Mouse (Mus musculus): ENCODE results near the gene Slc9a8. TPM values are rescaled to one million over a fixed set of nuclear protein-coding genes. Genes with fewer than 3 reads are reported as not detected.

Gene Slc9a8
- polyA plus RNA-seq, 1 experiment = 34.8 TPM

DNA sequence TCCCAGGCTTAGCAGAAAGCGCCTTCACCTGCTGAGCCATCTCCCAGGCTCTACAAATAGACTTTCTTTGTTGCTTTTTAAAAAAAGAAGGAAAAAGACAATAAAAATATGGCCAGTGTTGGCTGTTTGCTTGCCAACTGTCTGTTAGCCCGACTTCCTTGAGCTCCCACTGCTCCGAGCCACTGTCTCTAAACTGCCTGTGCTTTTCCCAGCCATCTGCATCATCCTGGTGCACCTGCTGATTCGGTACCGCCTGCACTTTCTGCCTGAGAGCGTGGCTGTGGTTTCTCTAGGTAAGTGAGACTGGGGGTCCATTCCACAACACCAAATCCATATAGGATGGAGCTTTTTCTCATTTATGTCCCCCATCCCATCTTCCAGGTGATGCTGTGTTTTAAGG, 13.1 kb downstream of the Slc9a8 start:
- Histone ChIP-seq H3K27me3 (ENCODE audit: control insufficient read depth, insufficient read depth, low read length) (no peaks in the 10 kb centered on the region), H3K36me3 (ENCODE audit: control insufficient read depth, insufficient read depth, low read length) (peaks cover 30% of the 10 kb centered on the region), H3K4me3 (ENCODE audit: low read depth, low read length) (no peak overlapping the region), H3K4me1 (ENCODE audit: control insufficient read depth, insufficient read depth, insufficient read length, low read length) (peaks cover 2% of the 10 kb centered on the region; the same call in 1 of the 2 replicates), H3K27ac (ENCODE audit: insufficient read depth, low read depth, low read length) (no peak overlapping the region)
- no peak for TF ChIP-seq POLR2A (IDR thresholded peaks at IDR 0.05; ENCODE audit: low read depth, low read length)
- no peak for TF ChIP-seq CTCF (IDR thresholded peaks at IDR 0.05; ENCODE audit: extremely low read depth, insufficient read length, insufficient replicate concordance, low read depth, low read length)
- 72% methylated on average over 6 of the region's 6 CpGs for WGBS

DNA sequence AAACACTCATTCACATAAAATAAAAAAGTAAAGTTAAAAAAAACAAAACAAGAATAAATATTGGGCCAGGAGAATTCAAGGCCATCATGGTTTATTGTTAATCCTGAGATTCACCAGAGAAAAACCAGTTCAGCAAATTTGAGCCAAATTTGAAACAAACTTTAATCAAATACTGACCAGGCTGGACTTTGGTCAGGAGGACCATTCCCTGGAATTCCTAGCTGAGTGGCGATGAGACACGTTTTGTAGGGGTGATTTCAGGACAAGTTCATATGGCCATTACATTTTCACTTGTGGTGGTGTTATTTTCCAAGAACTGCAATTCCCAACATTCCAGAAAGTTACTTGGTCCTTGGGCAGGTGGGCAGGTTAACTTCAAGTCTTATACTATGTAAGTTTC, 14.1 kb downstream of the Slc9a8 start:
- no peaks in the 10 kb centered on the region for H3K27me3 ChIP-seq (ENCODE audit: control insufficient read depth, insufficient read depth, low read length)
- TF ChIP-seq POLR2A (IDR thresholded peaks at IDR 0.05; ENCODE audit: low read depth, low read length) (no peak), CTCF (IDR thresholded peaks at IDR 0.05; ENCODE audit: extremely low read depth, insufficient read length, insufficient replicate concordance, low read depth, low read length) (no peak)
- H3K36me3 ChIP-seq (ENCODE audit: control insufficient read depth, insufficient read depth, low read length) = peaks cover 36% of the 10 kb centered on the region
- WGBS = 75% methylated on average over 2 of the region's 2 CpGs
- no peak overlapping the region for H3K4me3 ChIP-seq (ENCODE audit: low read depth, low read length)
- no peak overlapping the region for H3K27ac ChIP-seq (ENCODE audit: insufficient read depth, low read depth, low read length)
- H3K4me1 ChIP-seq (ENCODE audit: control insufficient read depth, insufficient read depth, insufficient read length, low read length) = peaks cover 2% of the 10 kb centered on the region; the same call in 1 of the 2 replicates

DNA sequence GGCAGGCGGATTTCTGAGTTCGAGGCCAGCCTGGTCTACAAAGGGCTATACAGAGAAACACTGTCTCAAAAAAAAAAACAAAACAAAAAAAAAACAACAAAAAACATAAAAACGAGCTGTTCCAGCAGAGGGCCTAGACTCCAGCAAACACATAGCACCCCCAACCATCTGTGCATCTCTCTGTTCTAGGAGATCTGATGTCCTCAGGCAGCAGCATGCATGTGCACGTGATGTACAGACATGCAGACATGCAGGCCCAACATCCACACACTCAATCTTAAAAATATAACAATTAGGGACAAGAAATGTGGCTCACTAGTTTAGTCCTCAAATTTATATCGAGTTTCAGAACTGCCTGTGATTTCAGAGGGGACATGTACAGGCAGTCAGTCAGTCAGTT, 14.9 kb downstream of the Slc9a8 start:
- WGBS = 89% methylated on average over 5 of the region's 5 CpGs
- TF ChIP-seq POLR2A (IDR thresholded peaks at IDR 0.05; ENCODE audit: low read depth, low read length) (no peak), CTCF (IDR thresholded peaks at IDR 0.05; ENCODE audit: extremely low read depth, insufficient read length, insufficient replicate concordance, low read depth, low read length) (no peak)

DNA sequence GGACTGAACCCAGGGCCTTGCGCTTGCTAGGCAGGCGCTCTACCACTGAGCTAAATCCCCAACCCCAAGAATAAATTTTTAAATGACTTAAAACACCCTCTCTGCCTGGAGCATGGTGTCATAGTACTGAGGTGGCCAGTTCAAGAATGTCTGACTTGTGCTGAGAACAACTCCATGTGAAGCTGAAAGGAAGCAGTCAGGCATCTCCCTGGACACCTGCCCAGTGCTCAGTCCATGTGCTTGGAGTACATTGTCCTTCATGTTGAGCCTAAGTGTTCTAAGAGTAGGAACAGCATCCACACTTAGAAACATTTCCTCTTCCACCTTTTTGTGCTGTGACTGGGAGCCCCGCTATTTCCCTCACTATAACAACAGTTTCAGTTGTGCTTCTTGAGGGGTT, 17.9 kb downstream of the Slc9a8 start:
- Histone ChIP-seq H3K4me1 (ENCODE audit: control insufficient read depth, insufficient read depth, insufficient read length, low read length) (no peaks in the 10 kb centered on the region), H3K27me3 (ENCODE audit: control insufficient read depth, insufficient read depth, low read length) (no peaks in the 10 kb centered on the region), H3K36me3 (ENCODE audit: control insufficient read depth, insufficient read depth, low read length) (peaks cover 63% of the 10 kb centered on the region), H3K4me3 (ENCODE audit: low read depth, low read length) (no peak overlapping the region), H3K27ac (ENCODE audit: insufficient read depth, low read depth, low read length) (no peak overlapping the region)
- 96% methylated on average over 3 of the region's 3 CpGs for WGBS
- TF ChIP-seq POLR2A (IDR thresholded peaks at IDR 0.05; ENCODE audit: low read depth, low read length) = no peak
- no peak for TF ChIP-seq CTCF (IDR thresholded peaks at IDR 0.05; ENCODE audit: extremely low read depth, insufficient read length, insufficient replicate concordance, low read depth, low read length)

More for the DNA sequence above, 14.9 kb downstream of the Slc9a8 start:
- Histone ChIP-seq H3K27ac (ENCODE audit: insufficient read depth, low read depth, low read length) (no peak overlapping the region), H3K27me3 (ENCODE audit: control insufficient read depth, insufficient read depth, low read length) (no peaks in the 10 kb centered on the region), H3K36me3 (ENCODE audit: control insufficient read depth, insufficient read depth, low read length) (peaks cover 43% of the 10 kb centered on the region), H3K4me3 (ENCODE audit: low read depth, low read length) (no peak overlapping the region), H3K4me1 (ENCODE audit: control insufficient read depth, insufficient read depth, insufficient read length, low read length) (no peaks in the 10 kb centered on the region)

DNA sequence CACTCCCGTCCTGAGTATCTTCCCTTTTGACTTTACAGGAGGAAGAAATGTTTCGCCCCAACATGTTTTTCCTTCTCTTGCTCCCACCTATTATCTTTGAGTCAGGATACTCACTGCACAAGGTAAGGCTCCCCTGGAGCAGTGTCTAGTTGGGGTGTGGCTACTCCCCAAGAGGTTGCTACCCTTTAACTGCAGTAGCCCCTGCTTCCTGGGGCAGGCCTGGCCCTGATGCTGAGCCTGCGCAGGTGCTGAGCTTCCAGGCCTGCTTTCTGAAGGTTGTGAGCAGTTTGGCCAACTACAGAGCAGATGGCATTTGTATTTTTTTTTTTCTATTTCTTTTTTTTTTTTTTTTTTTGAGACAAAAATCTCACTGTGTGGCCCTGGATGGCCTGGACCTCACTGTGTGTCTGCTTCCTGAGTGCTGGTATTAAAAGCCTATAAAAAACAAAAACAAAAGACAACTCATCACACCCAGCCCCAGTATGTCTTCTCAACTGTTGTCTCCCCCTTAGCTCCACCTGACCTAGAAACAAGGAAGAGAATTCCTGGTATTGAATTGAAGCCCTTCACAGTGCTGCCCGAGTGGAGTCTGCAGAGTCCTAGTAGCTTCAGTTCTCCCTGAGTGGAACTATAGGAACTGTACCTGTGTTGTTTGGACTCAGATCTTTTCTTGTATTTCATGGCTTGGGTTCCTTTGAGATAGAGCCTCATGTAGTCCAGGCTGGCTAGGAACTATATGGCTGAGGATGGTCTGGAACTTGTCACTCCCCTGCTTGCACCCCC, 22.1 kb downstream of the Slc9a8 start:
- Histone ChIP-seq H3K27ac (ENCODE audit: insufficient read depth, low read depth, low read length) (no peak overlapping the region), H3K4me1 (ENCODE audit: control insufficient read depth, insufficient read depth, insufficient read length, low read length) (no peaks in the 10 kb centered on the region), H3K27me3 (ENCODE audit: control insufficient read depth, insufficient read depth, low read length) (no peaks in the 10 kb centered on the region), H3K4me3 (ENCODE audit: low read depth, low read length) (no peak overlapping the region), H3K36me3 (ENCODE audit: control insufficient read depth, insufficient read depth, low read length) (peaks cover 54% of the 10 kb centered on the region)
- WGBS = 95% methylated on average over 4 of the region's 4 CpGs
- no peak for TF ChIP-seq CTCF (IDR thresholded peaks at IDR 0.05; ENCODE audit: extremely low read depth, insufficient read length, insufficient replicate concordance, low read depth, low read length)
- no peak for TF ChIP-seq POLR2A (IDR thresholded peaks at IDR 0.05; ENCODE audit: low read depth, low read length)

DNA sequence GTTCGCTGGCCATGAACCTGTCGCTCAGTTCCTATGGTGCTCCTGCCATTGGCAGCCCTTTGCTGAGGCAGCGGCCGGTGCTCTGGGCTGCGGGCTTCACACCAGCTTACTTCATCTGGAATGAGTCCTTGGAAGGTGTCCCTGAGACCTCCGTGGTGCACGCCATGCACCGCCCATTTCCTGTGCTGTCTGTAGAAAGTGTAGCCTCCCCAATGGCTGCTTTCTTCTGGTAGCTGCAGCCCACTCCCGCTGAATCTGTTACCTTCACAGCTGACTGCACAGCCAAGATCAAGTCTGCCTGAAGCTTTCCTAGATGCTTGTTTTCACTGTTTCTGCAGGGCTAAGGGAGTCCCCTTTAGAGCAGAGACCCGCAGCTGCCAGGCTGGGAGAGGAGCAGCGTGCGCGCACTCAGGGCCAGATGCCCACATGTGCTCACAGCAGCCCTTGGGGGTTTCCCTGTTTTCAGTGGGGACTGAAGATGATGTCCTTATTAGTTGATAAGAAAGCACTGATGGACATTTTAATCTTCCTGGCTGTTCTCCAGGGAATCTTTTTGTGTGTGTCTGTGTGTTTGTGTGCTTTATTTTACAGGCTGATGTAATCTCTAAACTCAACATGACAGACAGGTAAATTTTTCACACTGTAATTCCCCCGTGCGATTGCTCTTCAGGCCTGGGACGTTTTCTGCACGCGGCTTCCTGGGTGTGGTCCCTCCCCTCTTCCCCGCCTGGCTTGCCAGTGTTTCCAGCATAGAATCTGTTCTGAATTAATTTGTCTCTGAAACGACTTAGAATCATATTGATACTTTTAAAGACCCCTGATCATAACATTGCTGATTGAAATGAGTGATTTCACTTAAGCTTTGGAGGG, 24.6 kb downstream of the Slc9a8 start:
- WGBS = 80% methylated on average over 20 of the region's 20 CpGs
- no peaks in the 10 kb centered on the region for H3K27me3 ChIP-seq (ENCODE audit: control insufficient read depth, insufficient read depth, low read length)
- H3K4me3 ChIP-seq (ENCODE audit: low read depth, low read length) = no peak overlapping the region
- no peaks in the 10 kb centered on the region for H3K4me1 ChIP-seq (ENCODE audit: control insufficient read depth, insufficient read depth, insufficient read length, low read length)
- no peak overlapping the region for H3K27ac ChIP-seq (ENCODE audit: insufficient read depth, low read depth, low read length)
- TF ChIP-seq POLR2A (IDR thresholded peaks at IDR 0.05; ENCODE audit: low read depth, low read length) = no peak
- no peak for TF ChIP-seq CTCF (IDR thresholded peaks at IDR 0.05; ENCODE audit: extremely low read depth, insufficient read length, insufficient replicate concordance, low read depth, low read length)
- peaks cover 57% of the 10 kb centered on the region for H3K36me3 ChIP-seq (ENCODE audit: control insufficient read depth, insufficient read depth, low read length)

DNA sequence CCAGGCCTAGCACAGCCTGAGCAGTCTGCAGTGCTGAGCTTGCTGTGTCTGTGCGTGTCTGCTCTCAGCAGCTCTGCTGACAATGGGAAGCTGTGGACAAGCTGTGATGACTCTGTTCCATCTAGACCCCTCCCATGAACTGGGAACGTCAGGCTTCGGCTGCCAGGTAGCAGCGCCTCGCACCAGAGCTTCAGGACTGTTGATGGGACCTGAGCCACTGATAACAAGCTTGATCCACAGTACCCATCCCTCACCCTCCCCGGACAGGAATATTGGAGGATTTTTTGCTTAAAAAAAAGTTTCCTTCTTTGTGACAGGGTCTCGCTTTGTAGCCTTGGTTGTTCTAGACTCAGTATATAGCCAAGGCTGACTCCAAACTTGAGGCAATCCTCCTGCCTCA, 25.7 kb downstream of the Slc9a8 start:
- Histone ChIP-seq H3K27me3 (ENCODE audit: control insufficient read depth, insufficient read depth, low read length) (no peaks in the 10 kb centered on the region), H3K4me1 (ENCODE audit: control insufficient read depth, insufficient read depth, insufficient read length, low read length) (no peaks in the 10 kb centered on the region), H3K27ac (ENCODE audit: insufficient read depth, low read depth, low read length) (no peak overlapping the region), H3K4me3 (ENCODE audit: low read depth, low read length) (no peak overlapping the region), H3K36me3 (ENCODE audit: control insufficient read depth, insufficient read depth, low read length) (peaks cover 52% of the 10 kb centered on the region)
- WGBS = 98% methylated on average over 7 of the region's 7 CpGs
- TF ChIP-seq CTCF (IDR thresholded peaks at IDR 0.05; ENCODE audit: extremely low read depth, insufficient read length, insufficient replicate concordance, low read depth, low read length) (no peak), POLR2A (IDR thresholded peaks at IDR 0.05; ENCODE audit: low read depth, low read length) (no peak)

Data from small intestine, adult 2 months (tissue).